ENCODE assay signal across 9 mouse cellular contexts in genomic region chr3:152783792-152784191, GRCm38 (mm10).
DNase-seq lines count a peak whose midpoint lies in the region; ATAC-seq and TF ChIP-seq lines count a peak whose summit lies in the region.
"Had no signal": no experiment of that assay in that cellular context is flagged by ENCODE, and none has a peak within 500 bp of the region (broad histone marks: within the 10 kb centered on the region; RNA-seq: fewer than 3 reads in every experiment).

No protein-coding gene starts in this region.

- H3K4me1 ChIP-seq in heart, embryonic 12.5 days (replicated peaks): no peaks in the 10 kb centered on the region
- no peaks in the 10 kb centered on the region for H3K4me1 ChIP-seq in kidney, postnatal 0 days (replicated peaks; ENCODE audit: insufficient read depth, low read length)
- no peaks in the 10 kb centered on the region for H3K4me1 ChIP-seq in lung, embryonic 14.5 days (ENCODE audit: insufficient read depth)

- H3K4me3 ChIP-seq in heart, embryonic 12.5 days: no peak overlapping the region
- no peak overlapping the region for H3K4me3 ChIP-seq in kidney, postnatal 0 days (replicated peaks; ENCODE audit: low read depth, low read length)
- H3K4me3 ChIP-seq in lung, embryonic 14.5 days (ENCODE audit: low read depth, low read length): no peak overlapping the region
- H3K4me3 ChIP-seq: limb, embryonic 15.5 days had no signal

- H3K27me3 ChIP-seq in heart, embryonic 12.5 days (replicated peaks): no peaks in the 10 kb centered on the region
- no peaks in the 10 kb centered on the region for H3K27me3 ChIP-seq in kidney, postnatal 0 days (ENCODE audit: insufficient read depth, low read length)
- no peaks in the 10 kb centered on the region for H3K27me3 ChIP-seq in lung, embryonic 14.5 days (ENCODE audit: insufficient read depth, low read length)
- H3K27me3 ChIP-seq: limb, embryonic 15.5 days had no signal

- peak; percentile 95 for TF ChIP-seq CTCF in kidney, postnatal 0 days (IDR thresholded peaks at IDR 0.05; ENCODE audit: low read depth)
- TF ChIP-seq CTCF in lung, embryonic 14.5 days (IDR thresholded peaks at IDR 0.05; ENCODE audit: low read depth): peak; percentile 93

- no peak overlapping the region for H3K4me2 ChIP-seq in heart, embryonic 12.5 days
- no peak overlapping the region for H3K4me2 ChIP-seq in kidney, postnatal 0 days (ENCODE audit: low read length)
- no peak overlapping the region for H3K4me2 ChIP-seq in lung, embryonic 14.5 days
- H3K4me2 ChIP-seq: limb, embryonic 15.5 days had no signal

- no peak overlapping the region for H3K9ac ChIP-seq in heart, embryonic 12.5 days
- no peak overlapping the region for H3K9ac ChIP-seq in kidney, postnatal 0 days (ENCODE audit: low read depth, low read length)
- no peak overlapping the region for H3K9ac ChIP-seq in lung, embryonic 14.5 days
- H3K9ac ChIP-seq: limb, embryonic 15.5 days had no signal

- ATAC-seq in heart, embryonic 12.5 days (ENCODE audit: insufficient number of reproducible peaks, low FRiP score): peak; percentile 42; the same call in 1 of the 2 replicates
- ATAC-seq in kidney, postnatal 0 days (replicated peaks; ENCODE audit: low FRiP score, low read depth): peak; percentile 72
- peak; percentile 82 for ATAC-seq in lung, embryonic 14.5 days (ENCODE audit: insufficient read depth)

- H3K27ac ChIP-seq in heart, embryonic 12.5 days (ENCODE audit: poor library complexity, severe bottlenecking): no peak overlapping the region
- H3K27ac ChIP-seq in kidney, postnatal 0 days: no peak overlapping the region
- H3K27ac ChIP-seq in lung, embryonic 14.5 days (ENCODE audit: low read depth): no peak overlapping the region
- H3K27ac ChIP-seq: limb, embryonic 15.5 days had no signal

- WGBS in heart, embryonic 12.5 days: 27% methylated on average over 7 of the region's 7 CpGs
- WGBS in kidney, postnatal 0 days: 14% methylated on average over 7 of the region's 7 CpGs
- WGBS in lung, embryonic 14.5 days: 16% methylated on average over 7 of the region's 7 CpGs

- no peaks in the 10 kb centered on the region for H3K9me3 ChIP-seq in heart, embryonic 12.5 days (replicated peaks)
- H3K9me3 ChIP-seq in kidney, postnatal 0 days (replicated peaks; ENCODE audit: low read length): no peaks in the 10 kb centered on the region
- no peaks in the 10 kb centered on the region for H3K9me3 ChIP-seq in lung, embryonic 14.5 days (ENCODE audit: low read depth, low read length)
- H3K9me3 ChIP-seq: limb, embryonic 15.5 days had no signal

- peak; percentile 43 to 62 for DNase-seq in CD8-positive naive resting alpha-beta T cell, adult 2 months (ENCODE audit: low read depth in 2 of 2, low spot score in 2 of 2)
- peak; percentile 64 to 66 for DNase-seq in adrenal gland, adult 18-20 months (ENCODE audit: low spot score in 2 of 2)
- DNase-seq in embryo, embryonic 10.5 days (ENCODE audit: low spot score): peak; percentile 88
- DNase-seq in kidney, postnatal 0 days (ENCODE audit: low spot score): peak; percentile 87
- peak; percentile 89 for DNase-seq in lung, embryonic 14.5 days
- peak; percentile 59 for DNase-seq in ovary, postnatal 14 days (ENCODE audit: low spot score)
- peak; percentile 73 for DNase-seq in thymus, postnatal 25 days

- peaks cover 21% of the 10 kb centered on the region for H3K36me3 ChIP-seq in heart, embryonic 12.5 days
- H3K36me3 ChIP-seq in kidney, postnatal 0 days (ENCODE audit: insufficient read depth, low read length): 0 out of 2 replicates have a peak, but pooled peaks cover 6% of the 10 kb centered on the region
- H3K36me3 ChIP-seq in lung, embryonic 14.5 days (ENCODE audit: insufficient read depth): peaks cover 5% of the 10 kb centered on the region; the same call in 1 of the 2 replicates
